ENCODE assay signal across 15 mouse cellular contexts in the genomic region with DNA sequence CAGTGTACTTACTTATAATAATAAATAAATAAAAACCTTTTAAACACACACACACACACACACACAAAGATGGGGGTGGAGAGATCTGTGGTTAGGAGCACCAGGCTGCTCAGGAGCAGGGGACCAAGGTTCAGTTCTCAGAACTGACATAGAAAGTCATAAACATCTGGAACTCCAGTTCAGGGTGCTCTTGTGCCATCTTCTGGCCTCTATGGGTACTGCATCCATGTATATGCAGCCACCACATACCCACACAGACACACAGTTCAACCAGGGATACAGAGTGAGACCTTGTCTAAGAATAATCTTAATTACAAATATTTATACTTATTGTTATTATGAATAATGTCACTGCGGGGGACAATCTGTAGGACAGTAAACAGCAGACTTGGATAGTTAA. TPM values are rescaled to one million over a fixed set of nuclear protein-coding genes. Genes with fewer than 3 reads are reported as not detected.
DNase-seq lines count a peak whose midpoint lies in the region; ATAC-seq and TF ChIP-seq lines count a peak whose summit lies in the region.
"Had no signal": no experiment of that assay in that cellular context is flagged by ENCODE, and none has a peak within 500 bp of the region (broad histone marks: within the 10 kb centered on the region; RNA-seq: fewer than 3 reads in every experiment).

No protein-coding gene starts in this region.

- H3K27ac ChIP-seq in kidney, adult 2 months (ENCODE audit: insufficient read depth, low read depth, low read length), result no peak overlapping the region
- no peak overlapping the region for H3K27ac ChIP-seq in kidney, embryonic 14.5 days (ENCODE audit: low read depth, low read length)
- no peak overlapping the region for H3K27ac ChIP-seq in ES-E14 (ENCODE audit: insufficient read depth, low read depth, low read length, poor library complexity, severe bottlenecking)
- no peak overlapping the region for H3K27ac ChIP-seq in forebrain, embryonic 13.5 days
- H3K27ac ChIP-seq: kidney, embryonic 15.5 days; macrophage had no signal

- ATAC-seq in kidney, embryonic 14.5 days (ENCODE audit: low FRiP score, low TSS enrichment), result no peak
- ATAC-seq in erythroid progenitor cell, adult 5-6 weeks (replicated peaks; ENCODE audit: low FRiP score, poor library complexity, severe bottlenecking), result 0 out of 2 replicates have a peak, but pooled peaks have one; percentile 52
- no peak for ATAC-seq in forebrain, embryonic 13.5 days

- TF ChIP-seq POLR2A in kidney, adult 2 months (IDR thresholded peaks at IDR 0.05; ENCODE audit: low read depth, low read length), result no peak

- no peaks in the 10 kb centered on the region; the same call in 1 of the 2 replicates for H3K9me3 ChIP-seq in kidney, embryonic 14.5 days (ENCODE audit: control insufficient read depth, low read length)
- H3K9me3 ChIP-seq in ES-E14 (ENCODE audit: control insufficient read depth, insufficient read depth, low read depth, low read length), result no peaks in the 10 kb centered on the region
- peaks cover 7% of the 10 kb centered on the region; the same call in 1 of the 2 replicates for H3K9me3 ChIP-seq in forebrain, embryonic 13.5 days (replicated peaks)

- DNase-seq in kidney, adult 2 months, result no peak
- peak; percentile 34 for DNase-seq in A20 (ENCODE audit: low read depth, low spot score)
- DNase-seq in ES-E14 (ENCODE audit: low read depth, low spot score), result peak; percentile 57
- DNase-seq in cerebellum, adult 11-12 months, result no peak
- DNase-seq: adrenal gland, postnatal 36 days; cerebellum, adult 9-11 months; heart, adult 18-20 months; heart, postnatal 4 days; liver; right cerebral cortex, postnatal 25 days had no signal

- no peaks in the 10 kb centered on the region for H3K27me3 ChIP-seq in kidney, adult 2 months (replicated peaks; ENCODE audit: control insufficient read depth, insufficient read depth, low read length)
- H3K27me3 ChIP-seq in kidney, embryonic 14.5 days (ENCODE audit: control insufficient read depth, insufficient read depth, low read length), result no peaks in the 10 kb centered on the region
- no peaks in the 10 kb centered on the region for H3K27me3 ChIP-seq in forebrain, embryonic 13.5 days
- H3K27me3 ChIP-seq: kidney, embryonic 15.5 days had no signal

- 0 out of 2 replicates have a peak, but pooled peaks have one; percentile 12 for TF ChIP-seq CTCF in kidney, adult 2 months (conservative IDR thresholded peaks at IDR 0.05; ENCODE audit: insufficient read depth, insufficient read length, low read depth, low read length)

- no peak overlapping the region for H3K4me3 ChIP-seq in kidney, adult 2 months (ENCODE audit: insufficient read depth, low read depth, low read length)
- H3K4me3 ChIP-seq in kidney, embryonic 14.5 days (ENCODE audit: low read length), result no peak overlapping the region
- no peak overlapping the region for H3K4me3 ChIP-seq in ES-E14 (ENCODE audit: insufficient read depth in 1 of 2, low read depth in 1 of 2, low read length in 2 of 2, poor library complexity in 1 of 2, severe bottlenecking in 1 of 2)
- H3K4me3 ChIP-seq in forebrain, embryonic 13.5 days, result no peak overlapping the region
- H3K4me3 ChIP-seq: kidney, embryonic 15.5 days had no signal

- in situ Hi-C loops in ES-E14 (cut with MboI; ENCODE audit: low sequenced_read_pairs in 2 of 2, unreplicated experiment in 2 of 2), result no loop called here

- 88% methylated on average over 1 of the region's 1 CpGs for whole genome bisulfite sequencing in kidney, adult 2 months
- 90% methylated on average over 1 of the region's 1 CpGs for WGBS in kidney, embryonic 14.5 days
- 89% methylated on average over 1 of the region's 1 CpGs for WGBS in forebrain, embryonic 13.5 days

- H3K4me1 ChIP-seq in kidney, adult 2 months (ENCODE audit: control insufficient read depth, insufficient read depth, low read length), result no peaks in the 10 kb centered on the region
- H3K4me1 ChIP-seq in kidney, embryonic 14.5 days (ENCODE audit: control insufficient read depth, insufficient read depth, low read length), result no peaks in the 10 kb centered on the region
- H3K4me1 ChIP-seq in ES-E14 (ENCODE audit: control insufficient read depth in 2 of 2, insufficient read depth in 2 of 2, low read length in 2 of 2, poor library complexity in 1 of 2), result no peaks in the 10 kb centered on the region
- no peaks in the 10 kb centered on the region for H3K4me1 ChIP-seq in forebrain, embryonic 13.5 days
- H3K4me1 ChIP-seq: kidney, embryonic 15.5 days had no signal

- no peak overlapping the region for H3K4me2 ChIP-seq in kidney, embryonic 14.5 days (replicated peaks; ENCODE audit: low read depth, low read length)
- H3K4me2 ChIP-seq in forebrain, embryonic 13.5 days, result no peak overlapping the region
- H3K4me2 ChIP-seq: kidney, embryonic 15.5 days had no signal

- no peak overlapping the region for H3K9ac ChIP-seq in kidney, embryonic 14.5 days (ENCODE audit: low read depth, low read length)
- no peak overlapping the region for H3K9ac ChIP-seq in ES-E14 (ENCODE audit: insufficient read depth, low read depth, low read length, poor library complexity, severe bottlenecking)
- no peak overlapping the region for H3K9ac ChIP-seq in forebrain, embryonic 13.5 days
- H3K9ac ChIP-seq: kidney, embryonic 15.5 days had no signal

- no peaks in the 10 kb centered on the region for H3K36me3 ChIP-seq in kidney, adult 2 months (ENCODE audit: control insufficient read depth, insufficient read depth, low read length)
- no peaks in the 10 kb centered on the region for H3K36me3 ChIP-seq in kidney, embryonic 14.5 days (ENCODE audit: control insufficient read depth, insufficient read depth, low read length)
- H3K36me3 ChIP-seq in ES-E14 (ENCODE audit: control insufficient read depth, insufficient read depth, low read length, poor library complexity, severe bottlenecking), result no peaks in the 10 kb centered on the region
- H3K36me3 ChIP-seq in forebrain, embryonic 13.5 days (ENCODE audit: poor library complexity, severe bottlenecking), result no peaks in the 10 kb centered on the region
- H3K36me3 ChIP-seq: kidney, embryonic 15.5 days had no signal

TF ChIP-seq in ES-E14, 5 proteins besides CTCF, POLR2A, EP300 and RAD21:
- no peak for TF ChIP-seq CHD2 (IDR thresholded peaks at IDR 0.05; ENCODE audit: low read depth, low read length)
- peak; percentile 53; the same call in 1 of the 2 replicates for TF ChIP-seq ZC3H11A (IDR thresholded peaks at IDR 0.05; ENCODE audit: borderline replicate concordance, low read depth, low read length)

RNA-seq across cellular contexts. Expression of a gene that starts 26.9 kb away (rescaled TPM):
- polyA plus RNA-seq in kidney, adult 2 months (2012; rRNA removed), result 0.80 and 0.83 TPM in 2 replicates
- not detected in 2 replicates for polyA plus RNA-seq in kidney, embryonic 14.5 days (2014; fragmentation: Nextera tagmentation; extraction: Ambion mirVana)
- total RNA-seq in ES-E14 (2012; rRNA removed), result 0.09 TPM in 1 of 2 replicates, not detected in the other
- not detected in 2 replicates for total RNA-seq in erythroid progenitor cell, adult 5-6 weeks (2015; ENCODE audit: low replicate concordance)
- not detected in 2 replicates for total RNA-seq in erythroid progenitor cell, adult 5-6 weeks (2017; ENCODE audit: low replicate concordance)
- 7.7 and 8.9 TPM in 2 replicates for polyA plus RNA-seq in forebrain, embryonic 13.5 days (2015; fragmentation: Nextera tagmentation; extraction: Ambion mirVana)
- total RNA-seq: heart, adult 18-20 months had no signal
- polyA plus RNA-seq: macrophage had no signal

Comparison
In these comparisons a context has a peak if more than half of its experiments do, and no peak if none do; other contexts are left out.
1. DNase-seq: peak in A20 (single experiment) and ES-E14 (single experiment); none in kidney, adult 2 months (single experiment) and cerebellum, adult 11-12 months (single experiment).